19 mouse cellular contexts compared by ENCODE assay signal in genomic region chr5:45496042-45496441, GRCm38 (mm10). TPM values are rescaled to one million over a fixed set of nuclear protein-coding genes. Genes with fewer than 3 reads are reported as not detected.
"Had no signal": no experiment of that assay in that cellular context is flagged by ENCODE, and none has a peak within 500 bp of the region (broad histone marks: within the 10 kb centered on the region; RNA-seq: fewer than 3 reads in every experiment).

No protein-coding gene starts in this region.

- H3K4me3 ChIP-seq: limb, embryonic 15.5 days; liver, embryonic 13.5 days; midbrain, embryonic 10.5 days; neural tube, embryonic 13.5 days had no signal

- H3K27me3 ChIP-seq: limb, embryonic 15.5 days; liver, embryonic 13.5 days had no signal

- DNase-seq: kidney, postnatal 10 days; kidney, postnatal 4 days; liver, embryonic 13.5 days; midbrain, embryonic 14.5 days; retina, postnatal 1 day; right cerebral cortex, postnatal 4 days; spleen, adult 18-20 months; thymus, adult 2 months; thymus, postnatal 25 days had no signal

- H3K9me3 ChIP-seq: limb, embryonic 15.5 days; liver, embryonic 13.5 days; midbrain, embryonic 10.5 days; neural tube, embryonic 13.5 days had no signal

- H3K9ac ChIP-seq: limb, embryonic 15.5 days; liver, embryonic 13.5 days; neural tube, embryonic 13.5 days had no signal

- H3K27ac ChIP-seq: limb, embryonic 15.5 days; liver, embryonic 13.5 days; midbrain, embryonic 10.5 days; neural tube, embryonic 13.5 days had no signal

- H3K4me2 ChIP-seq: limb, embryonic 15.5 days; liver, embryonic 13.5 days; neural tube, embryonic 13.5 days had no signal

RNA-seq across cellular contexts. Expression of gene Clrn2, which starts 42.5 kb away (rescaled TPM):
- total RNA-seq: megakaryocyte, adult 5-6 weeks; monocyte, adult 5-6 weeks had no signal
- polyA plus RNA-seq: kidney, embryonic 14.5 days; limb, embryonic 11.5 days; limb, embryonic 15.5 days; liver, embryonic 13.5 days; lung, embryonic 16.5 days; midbrain, embryonic 10.5 days; midbrain, embryonic 14.5 days; stomach, embryonic 14.5 days; thymus, adult 2 months; urinary bladder, adult 2 months had no signal
